Mouse (Mus musculus): Measurements from ENCODE around the gene Dcdc2a.

Dcdc2a gene

GRCm38 (mm10) chr13:25178236-25179001 lies 122.6 kb downstream of the Dcdc2a start:
- no peak for DNase-seq (ENCODE audit: low read depth, low spot score)

DNA sequence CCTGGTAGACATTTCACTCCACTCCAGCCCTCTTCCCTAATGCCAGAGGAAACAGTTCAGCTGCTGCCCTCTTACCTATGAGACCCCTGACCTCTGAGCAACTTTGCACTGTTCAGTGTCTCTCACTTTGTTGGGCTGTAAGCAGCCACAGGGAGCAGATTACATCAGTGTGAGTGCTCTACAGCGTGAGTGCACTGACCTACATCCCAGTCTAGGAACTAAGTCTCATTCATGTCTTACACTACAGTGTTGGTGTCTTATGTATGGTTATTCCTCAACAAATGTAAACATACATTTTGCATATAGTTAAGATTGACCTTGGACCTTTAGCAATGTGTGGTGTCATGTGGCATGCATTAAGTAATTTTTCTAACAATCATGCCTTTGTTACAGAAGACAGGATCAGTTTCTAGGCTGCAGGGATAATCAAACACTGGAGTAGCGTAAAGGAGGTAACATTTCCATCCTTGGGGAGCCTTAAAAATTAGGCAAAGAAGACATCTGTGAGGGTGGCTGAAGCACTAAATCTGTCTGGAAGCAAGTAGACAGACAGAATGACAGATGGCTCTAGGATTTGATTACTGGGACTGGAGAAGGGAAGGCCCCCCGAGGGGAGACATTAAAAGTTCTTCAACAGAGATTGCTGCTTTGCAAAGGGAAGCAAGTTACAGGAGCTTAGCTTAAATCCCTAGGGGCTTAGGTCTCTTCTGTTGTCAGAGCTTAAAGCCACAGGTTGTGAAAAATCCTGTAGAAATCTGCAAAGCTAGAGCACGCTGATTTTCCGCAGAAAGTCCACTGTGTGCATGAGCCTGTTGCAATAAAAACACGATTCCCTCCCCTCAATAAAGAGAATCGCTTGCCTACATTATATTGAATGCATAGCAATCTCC lies 130.9 kb downstream of the Dcdc2a start:
- DNase-seq (ENCODE audit: low read depth, low spot score) = peak; percentile 75

DNA sequence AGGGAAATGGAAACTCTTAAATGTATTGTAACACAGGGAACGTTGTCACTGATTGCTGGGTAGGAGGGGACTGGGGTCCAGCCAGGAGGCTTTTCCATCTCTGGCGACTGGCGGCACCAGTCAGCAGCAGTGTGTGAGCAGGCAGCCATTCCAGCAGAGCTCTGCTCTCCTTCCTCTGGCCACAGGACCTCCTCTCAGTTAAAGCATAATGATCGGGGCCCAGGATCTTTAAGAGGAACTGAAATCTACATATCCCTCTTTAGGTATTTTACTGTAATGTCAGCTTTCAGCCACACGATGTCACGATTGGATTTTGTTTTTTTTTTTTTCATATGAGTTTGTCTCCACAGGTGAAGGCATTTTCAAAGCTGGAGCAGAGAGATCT lies 131.5 kb downstream of the Dcdc2a start:
- DNase-seq (ENCODE audit: low read depth, low spot score) = peak; percentile 45

GRCm38 (mm10) chr13:25189419-25190144 lies 133.8 kb downstream of the Dcdc2a start:
- DNase-seq (ENCODE audit: low read depth, low spot score) = no peak

GRCm38 (mm10) chr13:25190218-25190617 lies 134.4 kb downstream of the Dcdc2a start:
- no peak for DNase-seq (ENCODE audit: low read depth, low spot score)

DNA sequence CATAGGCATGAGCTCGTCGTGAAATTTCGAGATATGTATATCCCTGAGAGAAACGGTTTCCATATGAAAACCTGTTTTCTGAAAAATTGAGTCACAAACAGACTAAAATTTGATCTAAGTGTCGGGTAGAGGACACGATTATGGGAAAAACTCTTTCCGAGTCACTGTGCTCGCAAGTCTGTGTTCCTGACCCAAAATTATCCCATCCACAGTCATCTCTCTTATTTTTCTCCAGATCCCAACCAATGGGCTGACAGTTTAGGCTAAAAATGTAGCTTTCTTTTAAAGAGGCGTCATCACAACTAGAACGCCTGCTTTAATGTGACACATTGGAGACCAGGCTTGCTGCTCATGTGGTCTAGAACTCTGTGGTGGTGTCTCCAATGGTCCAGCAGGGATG lies 139.9 kb downstream of the Dcdc2a start:
- DNase-seq (ENCODE audit: low read depth, low spot score) = no peak

- no peak for DNase-seq (ENCODE audit: low read depth, low spot score)
These were observed 144.1 kb downstream of the Dcdc2a start for GRCm38 (mm10) chr13:25199916-25200315.

DNA sequence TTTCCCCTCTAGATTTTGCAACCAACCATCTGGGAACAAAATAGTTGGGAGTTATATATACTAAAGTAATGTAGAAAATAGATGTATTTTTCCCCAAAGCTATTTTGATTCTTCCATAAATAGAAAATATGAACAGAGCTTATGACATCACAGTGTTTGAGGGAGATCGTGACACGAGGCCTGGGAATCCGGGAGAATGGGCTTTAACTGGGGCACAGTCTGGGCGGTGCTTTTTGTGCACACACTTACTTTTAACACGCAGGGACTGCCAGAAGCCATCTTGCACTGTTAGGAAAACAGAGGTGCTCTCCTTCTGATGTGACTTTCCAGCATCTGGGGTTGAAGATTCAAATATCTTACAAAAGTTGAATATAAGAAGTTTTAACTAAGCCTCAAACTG lies 151.1 kb downstream of the Dcdc2a start:
- DNase-seq (ENCODE audit: low read depth, low spot score) = no peak

- DNase-seq (ENCODE audit: low read depth, low spot score) = no peak
These were observed 162.6 kb downstream of the Dcdc2a start for GRCm38 (mm10) chr13:25218394-25218793.

- no peak for DNase-seq (ENCODE audit: low read depth, low spot score)
These were observed 164.5 kb downstream of the Dcdc2a start for GRCm38 (mm10) chr13:25220186-25220787.

DNA sequence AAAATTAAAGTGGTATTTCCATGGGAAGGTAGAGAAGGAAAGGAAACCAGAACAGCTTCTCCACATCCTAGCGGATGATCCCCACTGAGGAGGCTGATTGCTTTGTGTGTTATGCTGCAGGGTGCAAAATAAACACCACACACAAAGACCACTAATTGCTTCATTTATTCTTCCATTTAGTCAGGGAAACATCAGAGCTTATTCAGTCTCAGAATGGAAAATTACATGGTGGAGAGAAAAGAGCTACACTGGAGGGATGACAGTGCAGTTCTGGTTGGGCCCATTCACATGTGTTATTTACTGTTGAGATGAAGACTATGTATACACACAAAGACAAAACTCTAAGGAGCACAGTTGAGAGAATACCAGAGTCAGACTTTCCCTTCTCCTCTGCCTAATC lies 196.1 kb downstream of the Dcdc2a start:
- no peak for DNase-seq (ENCODE audit: low read depth, low spot score)

- DNase-seq (ENCODE audit: low read depth, low spot score) = no peak
These were observed 198.9 kb downstream of the Dcdc2a start for GRCm38 (mm10) chr13:25254478-25255263.

GRCm38 (mm10) chr13:25257608-25258007 lies 201.8 kb downstream of the Dcdc2a start:
- DNase-seq (ENCODE audit: low read depth, low spot score) = no peak

All from mesoderm, embryonic 11.5 days (tissue).